Mouse (Mus musculus) heart, embryonic 11.5 days (tissue): Measurements from ENCODE around the gene Men1. TPM values are rescaled to one million over a fixed set of nuclear protein-coding genes. Genes with fewer than 3 reads are reported as not detected.
A peak's percentile ranks its signal among the peaks of the same experiment; 100 is the strongest.

ENCODE experiments used
- ATAC-seq: fragments of 200-750 bp; cut with Nextera tagmentation; replicated peaks from 2 replicates; pipeline ENCODE4 v1.8.0; 2017; ENCODE audit warnings: moderate library complexity; ENCODE audit not compliant: insufficient number of reproducible peaks, low FRiP score, low TSS enrichment
- H3K27ac ChIP-seq: fragments of 300-500 bp; sonication (generic); 2 replicates; pipeline ENCODE4 v1.5.1; 2014; ENCODE audit warnings: mild to moderate bottlenecking, low read depth, low read length
- H3K27me3 ChIP-seq: fragments of 300-500 bp; sonication (generic); 2 replicates; pipeline ENCODE4 v1.6.1; 2014; ENCODE audit warnings: mild to moderate bottlenecking, low read length, mixed read lengths; ENCODE audit not compliant: control insufficient read depth, insufficient read depth
- H3K36me3 ChIP-seq: fragments of 300-500 bp; sonication (generic); 2 replicates; pipeline ENCODE4 v1.6.1; 2014; ENCODE audit warnings: mild to moderate bottlenecking, low read length, moderate library complexity, mixed read lengths; ENCODE audit not compliant: control insufficient read depth, insufficient read depth
- H3K4me1 ChIP-seq: fragments of 300-500 bp; sonication (generic); 2 replicates; pipeline ENCODE4 v1.6.1; 2014; ENCODE audit warnings: low read length; ENCODE audit not compliant: control insufficient read depth, insufficient read depth
- H3K4me2 ChIP-seq: fragments of 300-500 bp; sonication (generic); 2 replicates; pipeline ENCODE4 v1.6.1; 2014; ENCODE audit warnings: mild to moderate bottlenecking, moderate library complexity
- H3K4me3 ChIP-seq: fragments of 300-500 bp; sonication (generic); 2 replicates; pipeline ENCODE4 v1.5.1; 2014; ENCODE audit warnings: low read depth, low read length
- H3K9ac ChIP-seq: fragments of 300-500 bp; sonication (generic); 2 replicates; pipeline ENCODE4 v1.6.1; 2014; ENCODE audit warnings: mild to moderate bottlenecking, low read depth, low read length, moderate library complexity
- H3K9me3 ChIP-seq: fragments of 300-500 bp; sonication (generic); replicated peaks from 2 replicates; pipeline ENCODE4 v1.6.1; 2016; ENCODE audit warnings: low read length; ENCODE audit not compliant: control insufficient read depth
- WGBS: fragments of 180-500 bp; shearing (Covaris S2); extraction: QIAGEN DNeasy Blood & Tissue Kit; methylation state at CpG from one replicate; pipeline ENCODE4 v1.1.7; 2014; ENCODE audit not compliant: insufficient replicate concordance; 5-methylcytosine and 5-hydroxymethylcytosine counted together
- polyA plus RNA-seq: library from polyadenylated mRNA; unstranded; fragments of >200 nt; fragmentation: Nextera tagmentation; extraction: Ambion mirVana; gene quantifications from 2 replicates; pipeline ENCODE4 v1.2.1, GENCODE M21; 2014

Men1 gene
- polyA plus RNA-seq, 1 experiment from 2014 or later: 31.8 TPM

DNA sequence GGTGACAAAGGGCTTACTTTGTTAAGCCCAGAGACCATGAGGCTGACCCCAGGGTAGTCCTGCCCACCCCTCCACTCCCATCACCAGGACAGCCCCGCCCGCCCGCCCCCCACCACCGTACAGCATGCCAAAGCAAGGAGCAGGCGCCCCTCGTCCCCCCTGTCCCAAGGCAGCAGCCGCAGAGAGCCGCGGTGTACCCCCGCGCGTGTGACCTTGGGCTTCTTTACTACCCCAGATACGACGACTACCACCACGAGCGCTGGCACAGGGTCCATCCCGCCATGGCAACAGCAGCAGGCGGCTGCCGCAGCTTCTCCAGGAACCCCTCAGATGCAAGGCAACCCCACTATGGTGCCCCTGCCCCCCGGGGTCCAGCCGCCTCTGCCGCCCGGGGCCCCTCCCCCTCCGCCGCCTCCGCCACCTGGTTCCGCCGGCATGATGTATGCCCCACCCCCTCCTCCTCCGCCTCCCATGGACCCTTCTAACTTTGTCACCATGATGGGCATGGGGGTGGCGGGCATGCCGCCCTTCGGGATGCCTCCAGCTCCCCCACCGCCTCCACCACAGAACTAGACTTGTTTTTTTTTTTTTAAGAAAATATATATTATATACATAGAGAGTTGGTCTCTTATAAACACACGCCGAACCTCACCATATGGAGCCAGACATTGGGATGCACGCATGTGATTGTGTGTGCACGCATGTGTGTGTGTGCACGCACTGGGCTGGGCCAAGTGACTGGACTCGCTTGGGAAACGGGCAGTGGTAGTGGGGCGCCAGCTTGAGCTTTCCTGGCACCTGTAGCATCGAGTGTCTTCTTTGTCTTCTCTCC lies 40.9 kb downstream of the Men1 start:
- Histone ChIP-seq H3K27me3 (no peaks in the 10 kb centered on the region), H3K4me2 (no peak overlapping the region), H3K9ac (no peak overlapping the region), H3K4me1 (peaks cover 6% of the 10 kb centered on the region; the same call in 1 of the 2 replicates), H3K36me3 (peaks cover 69% of the 10 kb centered on the region), H3K9me3 (no peaks in the 10 kb centered on the region), H3K4me3 (no peak overlapping the region), H3K27ac (no peak overlapping the region)
- 93% methylated on average over 42 of the region's 42 CpGs for WGBS
- 0 out of 2 replicates have a peak, but pooled peaks have one; percentile 41 for ATAC-seq

DNA sequence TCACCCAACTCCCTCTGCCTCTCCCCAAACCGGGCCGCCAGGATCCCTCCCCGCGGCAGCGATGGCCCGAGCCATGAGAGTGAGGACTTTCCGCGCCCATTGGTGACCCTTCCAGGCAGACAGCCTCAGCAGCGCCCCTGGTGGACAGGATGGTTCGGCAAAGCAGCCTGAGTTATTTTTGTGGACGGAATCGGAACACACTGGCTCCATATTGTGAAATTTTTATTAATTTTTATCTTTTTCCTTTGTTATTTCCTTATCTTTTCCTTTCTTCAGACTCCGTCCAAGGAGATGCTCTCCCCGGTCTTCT lies 41.4 kb downstream of the Men1 start:
- Histone ChIP-seq H3K4me1 (peaks cover 6% of the 10 kb centered on the region; the same call in 1 of the 2 replicates), H3K36me3 (peaks cover 63% of the 10 kb centered on the region), H3K9me3 (no peaks in the 10 kb centered on the region), H3K4me2 (no peak overlapping the region), H3K27me3 (no peaks in the 10 kb centered on the region), H3K4me3 (no peak overlapping the region), H3K27ac (no peak overlapping the region), H3K9ac (no peak overlapping the region)
- 70% methylated on average over 14 of the region's 14 CpGs for WGBS
- no peak for ATAC-seq

DNA sequence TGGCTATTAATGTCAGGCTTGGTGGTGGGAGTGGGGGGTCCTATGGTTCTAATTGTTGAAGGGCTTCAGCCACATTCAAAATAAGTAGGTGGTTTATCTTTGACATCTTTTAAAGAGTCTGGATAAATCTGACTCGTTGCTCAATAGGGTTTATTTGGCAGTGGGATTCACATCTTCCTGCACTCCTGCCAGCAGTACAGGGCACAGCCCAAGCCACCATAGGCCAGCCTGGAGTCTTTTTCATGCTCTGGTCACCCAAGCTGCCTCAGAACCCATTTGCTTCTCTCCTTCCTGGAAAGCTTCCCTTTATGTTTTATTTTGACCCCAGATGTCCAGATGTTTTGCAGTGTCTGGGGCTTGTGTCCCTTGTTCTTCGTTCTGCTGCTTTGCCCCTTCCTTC lies 41.9 kb downstream of the Men1 start:
- Histone ChIP-seq H3K9ac (no peak overlapping the region), H3K27me3 (no peaks in the 10 kb centered on the region), H3K36me3 (peaks cover 59% of the 10 kb centered on the region), H3K4me1 (peaks cover 6% of the 10 kb centered on the region; the same call in 1 of the 2 replicates), H3K4me3 (no peak overlapping the region), H3K9me3 (no peaks in the 10 kb centered on the region), H3K4me2 (no peak overlapping the region), H3K27ac (no peak overlapping the region)
- 85% methylated on average over 2 of the region's 2 CpGs for WGBS
- ATAC-seq: no peak

DNA sequence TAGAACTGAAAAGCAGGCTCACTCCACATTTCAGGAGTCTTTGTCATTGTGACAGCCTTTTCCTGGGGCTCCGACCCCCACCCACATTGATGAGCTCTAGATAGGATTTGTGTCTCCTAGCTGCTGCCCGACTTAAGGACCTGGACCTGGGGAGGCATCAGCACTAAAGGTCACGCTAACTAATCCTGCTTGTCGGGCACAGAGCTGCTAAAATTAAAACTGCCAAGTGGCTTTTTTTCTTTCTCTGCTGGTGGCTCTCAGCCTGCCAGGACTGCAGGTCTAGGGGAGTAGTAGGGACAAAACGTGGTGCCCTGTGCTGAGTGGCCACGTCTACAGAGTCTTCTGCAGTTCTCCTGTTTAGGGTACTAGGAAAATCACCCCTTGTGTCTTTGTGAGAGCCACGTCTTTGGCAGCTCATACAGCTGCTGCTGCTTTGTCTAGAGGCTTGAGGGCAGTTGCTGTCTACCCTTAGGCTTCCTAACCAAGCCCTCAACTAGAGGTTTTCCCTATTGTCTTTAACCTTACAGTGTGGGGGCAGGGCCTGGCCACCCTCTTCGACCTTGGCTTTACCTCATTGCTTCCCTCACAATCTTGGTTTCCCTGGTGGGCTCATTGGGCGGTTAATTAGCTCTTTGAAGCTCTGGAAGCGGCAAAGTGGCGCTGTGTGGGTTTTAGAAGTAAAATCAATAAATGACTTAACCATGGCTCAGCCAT lies 42.7 kb downstream of the Men1 start:
- Histone ChIP-seq H3K36me3 (peaks cover 51% of the 10 kb centered on the region), H3K9me3 (no peaks in the 10 kb centered on the region), H3K4me3 (no peak overlapping the region), H3K4me1 (peaks cover 11% of the 10 kb centered on the region), H3K4me2 (no peak overlapping the region), H3K27ac (no peak overlapping the region), H3K27me3 (no peaks in the 10 kb centered on the region), H3K9ac (no peak overlapping the region)
- ATAC-seq: no peak
- WGBS: 77% methylated on average over 11 of the region's 11 CpGs

DNA sequence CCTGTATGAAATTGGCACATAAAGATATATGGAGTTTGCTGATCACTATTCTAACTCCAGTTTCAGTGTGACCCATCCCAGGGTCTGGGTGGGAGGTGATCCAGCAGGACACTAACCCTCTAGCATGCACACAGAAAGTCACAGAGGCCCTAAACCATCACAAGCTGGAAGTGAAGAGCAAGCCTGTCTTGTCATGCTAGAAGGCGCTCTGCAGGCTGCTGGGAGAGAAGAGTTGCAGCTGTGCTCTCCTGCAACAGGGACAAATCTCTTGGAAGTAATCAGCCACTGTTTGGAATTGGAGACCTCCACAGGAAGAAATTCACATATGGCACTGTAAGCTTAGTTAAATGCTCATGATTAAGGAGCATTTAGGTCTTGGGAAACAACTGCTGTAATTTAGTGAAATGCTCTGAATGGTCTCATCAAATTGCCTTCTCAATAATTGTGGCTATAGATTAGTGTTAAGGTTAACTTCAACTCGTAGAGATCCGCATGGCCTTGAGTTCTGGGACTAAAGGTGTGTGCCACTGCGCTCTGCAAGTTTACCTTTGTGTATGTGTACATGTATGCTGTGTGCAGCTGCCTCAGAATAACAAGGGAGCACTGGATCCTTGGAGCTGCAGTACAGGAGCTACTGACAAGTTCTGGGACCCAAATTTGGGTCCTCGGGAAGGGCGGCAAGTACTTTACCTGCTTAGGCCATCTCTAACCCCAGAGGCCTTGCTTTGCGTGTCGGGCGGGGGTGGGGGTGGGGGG lies 45.8 kb downstream of the Men1 start:
- H3K4me2 ChIP-seq: no peak overlapping the region
- no peaks in the 10 kb centered on the region for H3K9me3 ChIP-seq
- no peak for ATAC-seq
- H3K27me3 ChIP-seq: no peaks in the 10 kb centered on the region
- H3K36me3 ChIP-seq: peaks cover 23% of the 10 kb centered on the region
- no peak overlapping the region for H3K4me3 ChIP-seq
- H3K9ac ChIP-seq: no peak overlapping the region
- peaks cover 26% of the 10 kb centered on the region for H3K4me1 ChIP-seq
- 89% methylated on average over 9 of the region's 9 CpGs for WGBS
- H3K27ac ChIP-seq: no peak overlapping the region

DNA sequence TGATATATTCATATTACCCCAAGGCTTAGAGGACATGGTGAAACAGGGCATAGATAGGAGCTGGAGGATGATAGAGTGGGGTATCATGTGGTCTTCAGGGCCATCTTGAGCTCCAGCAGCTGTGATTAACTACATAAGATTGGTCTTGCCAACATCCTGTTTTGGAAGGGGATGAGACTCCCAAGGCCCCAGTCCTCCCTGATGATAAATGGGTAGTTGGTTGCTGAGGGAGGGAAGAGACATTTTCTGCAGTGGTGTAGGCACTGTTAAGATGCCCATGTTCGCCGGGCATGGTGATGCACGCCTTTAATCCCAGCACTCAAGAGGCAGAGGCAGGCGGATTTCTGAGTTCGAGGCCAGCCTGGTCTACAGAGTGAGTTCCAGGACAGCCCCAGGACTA lies 46.5 kb downstream of the Men1 start:
- no peak overlapping the region for H3K4me2 ChIP-seq
- no peaks in the 10 kb centered on the region for H3K9me3 ChIP-seq
- H3K4me3 ChIP-seq: no peak overlapping the region
- no peak overlapping the region for H3K9ac ChIP-seq
- no peaks in the 10 kb centered on the region for H3K27me3 ChIP-seq
- no peak for ATAC-seq
- H3K27ac ChIP-seq: no peak overlapping the region
- 96% methylated on average over 5 of the region's 5 CpGs for WGBS
- peaks cover 32% of the 10 kb centered on the region for H3K4me1 ChIP-seq
- peaks cover 17% of the 10 kb centered on the region for H3K36me3 ChIP-seq

DNA sequence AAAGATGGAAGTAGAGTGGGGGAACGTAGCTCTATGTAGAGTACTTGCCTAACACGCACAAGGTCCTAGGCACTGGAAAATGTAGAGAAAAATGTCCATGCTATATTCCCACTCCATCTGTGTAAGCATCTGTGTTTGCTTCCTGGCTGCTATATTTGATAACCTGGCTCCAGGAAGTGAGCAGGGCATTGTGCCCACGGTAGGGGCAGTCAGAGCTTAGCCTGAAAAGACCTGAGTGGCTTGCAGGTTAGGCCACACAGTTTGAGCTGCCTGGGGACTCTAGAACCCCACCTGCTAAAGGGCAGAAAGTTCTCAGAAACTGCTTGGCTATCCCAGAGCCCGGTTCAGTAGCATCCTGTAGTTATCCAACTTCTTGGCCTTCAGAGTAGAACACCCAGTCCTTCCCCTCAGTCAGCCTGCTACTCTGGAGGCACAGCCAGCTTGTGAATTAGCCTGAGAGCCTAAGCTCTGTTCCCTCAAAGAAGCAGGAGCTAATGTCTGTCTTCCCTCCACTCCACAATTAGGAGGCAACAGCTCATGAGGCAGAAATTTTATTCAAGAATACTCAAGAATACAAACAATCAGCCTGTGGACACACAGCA lies 47.6 kb downstream of the Men1 start:
- peak overlapping the region; percentile 22; the same call in 1 of the 2 replicates for H3K27ac ChIP-seq
- no peak overlapping the region for H3K9ac ChIP-seq
- 70% methylated on average over 4 of the region's 4 CpGs for WGBS
- no peak for ATAC-seq
- no peaks in the 10 kb centered on the region for H3K27me3 ChIP-seq
- H3K4me1 ChIP-seq: peaks cover 34% of the 10 kb centered on the region
- H3K4me3 ChIP-seq: no peak overlapping the region
- H3K36me3 ChIP-seq: peaks cover 10% of the 10 kb centered on the region
- H3K9me3 ChIP-seq: no peaks in the 10 kb centered on the region
- no peak overlapping the region for H3K4me2 ChIP-seq

DNA sequence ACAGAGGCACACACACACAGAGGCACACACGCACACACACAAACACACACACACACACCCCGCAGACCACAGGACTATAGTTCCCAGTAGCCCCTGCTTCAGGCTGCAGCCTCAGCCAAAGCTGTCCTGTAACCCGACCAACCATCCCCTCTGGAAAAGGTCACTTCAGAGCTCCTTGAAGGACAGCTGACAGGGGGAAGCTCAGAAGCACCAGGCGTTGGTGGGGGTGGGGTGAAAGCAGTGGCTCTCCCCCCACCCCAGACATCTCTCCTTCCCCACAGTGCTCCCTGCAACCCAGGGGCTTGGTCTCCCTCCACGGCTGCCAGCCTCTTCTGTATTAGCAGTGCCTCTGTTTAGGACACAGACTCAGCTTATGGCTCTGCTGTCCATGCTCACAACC lies 48.7 kb downstream of the Men1 start:
- Histone ChIP-seq H3K4me3 (no peak overlapping the region), H3K4me2 (peak overlapping the region; percentile 82), H3K27ac (peak overlapping the region; percentile 90), H3K9ac (no peak overlapping the region), H3K27me3 (no peaks in the 10 kb centered on the region), H3K9me3 (no peaks in the 10 kb centered on the region), H3K4me1 (peaks cover 34% of the 10 kb centered on the region), H3K36me3 (peaks cover 1% of the 10 kb centered on the region; the same call in 1 of the 2 replicates)
- no peak for ATAC-seq
- WGBS: 36% methylated on average over 5 of the region's 5 CpGs
